Mouse (Mus musculus) heart, postnatal 36 days (tissue): Measurements from ENCODE around the gene Hic2. TPM values are rescaled to one million over a fixed set of nuclear protein-coding genes. Genes with fewer than 3 reads are reported as not detected.

ENCODE experiments used
- total RNA-seq, 2 experiments: library from RNA; stranded (reverse); gene quantifications; 2 replicates each; pipeline ENCODE4 v1.2.3; 2021

Gene Hic2
- total RNA-seq, 2 experiments from 2014 or later: 2.2 to 2.3 TPM

Other genes with a start within 250 kb of the Hic2 start
- 1 to 10 TPM; 1.6 to 2.0 TPM for gene Ypel1, start 163.9 kb upstream of the Hic2 start, total RNA-seq
- 10 to 100 TPM; 39.7 to 40.4 TPM for gene Ppil2, start 122.3 kb upstream of the Hic2 start, total RNA-seq
- not detected for gene 2610318N02Rik, start 108.4 kb upstream of the Hic2 start, total RNA-seq
- 10 to 100 TPM; 11.5 to 17.7 TPM for gene Sdf2l1, start 101.2 kb upstream of the Hic2 start, total RNA-seq
- gene Ydjc, start 89.0 kb upstream of the Hic2 start, total RNA-seq: 1 to 10 TPM; 1.6 to 1.7 TPM
- gene Ccdc116, start 86.3 kb upstream of the Hic2 start, total RNA-seq: not detected
- gene Ube2l3, start 30.9 kb upstream of the Hic2 start, total RNA-seq: 100 to 1,000 TPM; 110 to 125 TPM
- under 1 TPM; 0.08 to 0.25 TPM for gene Rimbp3, start 25.0 kb upstream of the Hic2 start, total RNA-seq
- gene Tmem191c, start 42.5 kb downstream of the Hic2 start, total RNA-seq: 1 to 10 TPM; 2.1 to 2.4 TPM
- gene Serpind1, start 97.8 kb downstream of the Hic2 start, total RNA-seq: 1 to 10 TPM; 2.6 to 2.7 TPM
- 10 to 100 TPM; 16.7 to 17.3 TPM for gene Snap29, start 172.4 kb downstream of the Hic2 start, total RNA-seq
- 10 to 100 TPM; 57.2 to 58.4 TPM for gene Pi4ka, start 172.7 kb downstream of the Hic2 start, total RNA-seq
- 10 to 100 TPM; 23.4 to 27.4 TPM for gene Crkl, start 218.4 kb downstream of the Hic2 start, total RNA-seq